Mouse (Mus musculus): ENCODE measurements around the gene Atg7.

Gene Atg7

GRCm38 (mm10) chr6:114725147-114725575 is 82.3 kb downstream of the Atg7 start:
- in situ Hi-C loops (cut with MboI, MseI), result loop anchor here in 1 of 2 experiments (10.0 kb wide), 1 partner anchor 130 kb away; no protein-coding TSS in a partner anchor

- in situ Hi-C loops (cut with MboI, MseI), result loop anchor here in 1 of 2 experiments (10.0 kb wide), 1 partner anchor 128 kb away; no protein-coding TSS in a partner anchor
Observed at GRCm38 (mm10) chr6:114726681-114727080, 83.8 kb downstream of the Atg7 start.

GRCm38 (mm10) chr6:114733156-114733555 is 90.3 kb downstream of the Atg7 start:
- in situ Hi-C loops (cut with MboI, MseI), result no loop called here

DNA sequence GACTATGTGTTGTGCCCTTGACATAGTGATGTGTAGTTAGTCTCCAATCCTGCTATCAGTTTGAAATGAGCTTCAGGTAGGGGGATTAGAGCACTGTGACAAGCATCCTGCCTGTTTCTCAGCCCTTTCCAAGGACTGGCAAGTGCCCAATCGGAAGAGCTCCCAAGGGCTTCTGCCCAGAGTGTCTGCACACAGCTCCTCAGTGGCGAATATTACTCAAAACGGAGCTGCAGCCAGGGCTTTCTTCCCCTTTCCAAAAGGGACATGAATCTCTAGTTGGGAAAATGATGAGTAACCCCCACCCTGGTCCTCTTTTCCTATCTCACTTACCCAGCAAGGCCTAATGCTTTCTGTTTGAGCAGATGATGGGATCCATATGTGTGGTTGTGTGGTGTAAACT is 90.8 kb downstream of the Atg7 start:
- in situ Hi-C loops (cut with MboI, MseI), result no loop called here

GRCm38 (mm10) chr6:114735054-114735453 is 92.2 kb downstream of the Atg7 start:
- in situ Hi-C loops (cut with MboI, MseI), result loop anchor here in 1 of 2 experiments (5.0 kb wide), 1 partner anchor 37 kb away; no protein-coding TSS in a partner anchor

DNA sequence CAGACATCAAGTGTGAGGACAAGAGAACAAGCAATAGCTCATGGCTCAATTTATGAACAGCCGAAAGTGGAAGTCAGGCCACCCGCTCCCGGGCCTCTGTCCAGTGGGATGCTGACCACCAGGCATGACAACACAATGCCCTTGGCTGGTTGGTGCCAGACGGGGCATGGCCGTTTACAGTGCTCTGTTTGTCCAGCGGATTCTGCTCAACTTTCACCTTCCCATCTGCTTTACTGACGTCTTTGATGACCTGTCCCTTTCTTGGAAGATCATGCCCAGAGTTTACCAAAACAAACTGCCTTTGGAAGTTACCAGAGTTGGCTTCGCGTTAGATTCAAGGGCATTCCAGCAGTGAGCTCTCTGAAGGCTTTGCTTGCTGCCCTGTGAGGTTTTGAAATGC is 93.5 kb downstream of the Atg7 start:
- in situ Hi-C loops (cut with MboI, MseI), result loop anchor here in 1 of 2 experiments (5.0 kb wide), 1 partner anchor 36 kb away; no protein-coding TSS in a partner anchor

GRCm38 (mm10) chr6:114737181-114737580 is 94.3 kb downstream of the Atg7 start:
- in situ Hi-C loops (cut with MboI, MseI), result loop anchor here in 1 of 2 experiments (5.0 kb wide), 1 partner anchor 35 kb away; no protein-coding TSS in a partner anchor

- in situ Hi-C loops (cut with MboI, MseI), result loop anchor here in 1 of 2 experiments (5.0 kb wide), 1 partner anchor 34 kb away; no protein-coding TSS in a partner anchor
Observed at GRCm38 (mm10) chr6:114737931-114738759, 95.2 kb downstream of the Atg7 start.

GRCm38 (mm10) chr6:114738760-114739112 is 95.8 kb downstream of the Atg7 start:
- in situ Hi-C loops (cut with MboI, MseI), result loop anchor here in 1 of 2 experiments (5.0 kb wide), 1 partner anchor 34 kb away; no protein-coding TSS in a partner anchor

GRCm38 (mm10) chr6:114742209-114743003 is 99.5 kb downstream of the Atg7 start:
- in situ Hi-C loops (cut with MboI, MseI), result no loop called here

- in situ Hi-C loops (cut with MboI, MseI), result no loop called here
Observed at GRCm38 (mm10) chr6:114743126-114743525, 100.2 kb downstream of the Atg7 start.

- in situ Hi-C loops (cut with MboI, MseI), result no loop called here
Observed at GRCm38 (mm10) chr6:114743845-114744244, 100.9 kb downstream of the Atg7 start.

- in situ Hi-C loops (cut with MboI, MseI), result loop anchor here in 1 of 2 experiments (5.0 kb wide), 1 partner anchor 66 kb away; no protein-coding TSS in a partner anchor
Observed at GRCm38 (mm10) chr6:114746439-114746974, 103.6 kb downstream of the Atg7 start.

DNA sequence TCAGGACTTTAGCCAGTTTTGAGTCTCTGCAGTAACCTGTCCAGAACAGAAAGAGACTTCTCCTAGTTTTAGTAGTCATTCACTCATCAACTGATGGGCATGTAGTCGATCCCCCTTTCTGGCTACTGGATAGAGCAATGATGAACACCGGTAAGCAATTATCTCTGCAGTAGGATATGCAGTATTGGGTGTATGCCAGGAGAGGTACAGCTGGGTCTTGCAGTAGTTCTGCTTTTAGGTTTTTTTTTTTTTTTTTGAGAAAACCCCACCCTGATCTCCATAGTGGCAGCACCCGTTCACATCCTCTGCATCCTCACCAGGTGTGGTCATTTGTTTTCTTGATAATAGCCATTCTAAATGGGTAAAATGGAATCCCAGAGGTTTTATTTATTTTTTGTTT is 105.5 kb downstream of the Atg7 start:
- in situ Hi-C loops (cut with MboI, MseI), result loop anchor here in 1 of 2 experiments (5.0 kb wide), 1 partner anchor 64 kb away; no protein-coding TSS in a partner anchor

DNA sequence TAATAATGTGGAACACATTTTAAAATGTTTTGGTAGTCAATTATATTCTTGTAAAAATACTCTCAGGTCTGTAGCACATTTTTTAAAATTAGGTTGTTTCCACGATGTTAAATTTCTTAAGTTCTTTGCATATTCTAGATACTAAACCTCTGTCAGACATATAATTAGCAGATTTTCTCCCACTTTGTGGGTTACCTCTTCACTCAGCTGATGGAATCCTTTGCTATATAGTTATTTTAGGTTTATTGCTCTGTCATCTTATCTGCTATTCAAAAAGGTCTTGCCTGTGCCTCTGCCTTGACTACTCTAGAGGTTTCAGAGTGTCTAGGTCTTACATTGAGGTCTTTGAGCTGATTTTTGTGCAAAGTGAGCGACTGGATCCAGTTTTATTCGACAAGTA is 106.0 kb downstream of the Atg7 start:
- in situ Hi-C loops (cut with MboI, MseI), result loop anchor here in 1 of 2 experiments (5.0 kb wide), 1 partner anchor 63 kb away; no protein-coding TSS in a partner anchor

DNA sequence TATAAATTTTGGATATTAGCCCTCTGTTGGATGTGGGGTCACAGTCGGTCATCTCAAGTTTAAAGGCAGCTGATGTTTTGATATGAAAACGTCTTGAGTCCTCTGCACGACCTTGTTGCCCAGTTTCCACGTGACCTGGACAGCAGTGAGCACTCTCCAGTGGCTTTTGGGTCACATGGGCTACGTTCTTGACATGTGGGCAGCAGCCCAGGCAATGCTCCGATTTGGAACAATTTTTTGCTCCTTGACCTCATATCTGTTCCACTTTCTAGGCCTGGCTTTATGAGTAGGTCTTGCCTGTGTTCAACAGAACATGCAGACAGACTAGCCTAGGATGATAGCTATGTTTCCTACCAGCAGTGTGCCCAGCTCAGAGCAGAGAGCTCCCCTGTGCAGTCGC is 115.9 kb downstream of the Atg7 start:
- in situ Hi-C loops (cut with MboI, MseI), result no loop called here

DNA sequence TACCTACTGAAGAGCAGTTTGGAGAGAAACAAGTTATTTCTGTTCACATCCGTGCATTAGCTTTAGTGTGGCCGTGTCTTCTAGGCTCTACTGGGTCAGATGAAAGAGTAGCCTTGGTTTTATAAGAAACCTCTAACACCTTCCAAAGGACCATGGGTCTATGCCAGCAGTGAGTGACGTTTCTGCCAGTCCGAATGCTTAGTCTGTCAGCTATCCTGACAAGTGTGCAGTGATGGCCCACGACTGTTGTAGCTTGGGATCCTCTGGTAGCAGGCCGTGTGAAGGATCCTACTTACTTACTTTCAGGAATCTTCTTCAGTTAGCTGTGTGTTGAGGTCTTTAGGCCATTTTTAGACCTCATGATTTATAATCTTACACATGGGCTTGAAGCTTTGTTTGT is 123.4 kb downstream of the Atg7 start:
- in situ Hi-C loops (cut with MboI, MseI), result no loop called here

- in situ Hi-C loops (cut with MboI, MseI), result no loop called here
Observed at GRCm38 (mm10) chr6:114767710-114768109, 124.8 kb downstream of the Atg7 start.

DNA sequence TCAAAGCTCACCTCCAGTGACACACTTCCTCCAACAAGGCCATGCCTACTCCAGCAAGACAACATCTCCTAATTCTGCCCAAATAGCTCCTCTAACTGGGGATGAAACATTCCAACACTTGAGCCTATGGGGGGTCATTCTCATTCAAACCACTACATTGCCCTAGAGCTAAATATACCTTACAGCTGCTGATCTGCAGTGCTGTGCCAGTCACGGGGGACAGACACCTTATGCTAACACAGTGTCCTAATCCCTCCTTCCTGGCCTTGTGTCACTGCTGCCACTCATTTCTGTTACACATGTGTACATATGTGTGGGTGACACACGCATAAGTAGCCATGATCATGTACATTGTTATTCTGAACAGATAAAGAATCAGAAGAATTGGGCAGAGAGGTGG is 127.4 kb downstream of the Atg7 start:
- in situ Hi-C loops (cut with MboI, MseI), result loop anchor here in 1 of 2 experiments (5.0 kb wide), 1 partner anchor 33 kb away; no protein-coding TSS in a partner anchor

DNA sequence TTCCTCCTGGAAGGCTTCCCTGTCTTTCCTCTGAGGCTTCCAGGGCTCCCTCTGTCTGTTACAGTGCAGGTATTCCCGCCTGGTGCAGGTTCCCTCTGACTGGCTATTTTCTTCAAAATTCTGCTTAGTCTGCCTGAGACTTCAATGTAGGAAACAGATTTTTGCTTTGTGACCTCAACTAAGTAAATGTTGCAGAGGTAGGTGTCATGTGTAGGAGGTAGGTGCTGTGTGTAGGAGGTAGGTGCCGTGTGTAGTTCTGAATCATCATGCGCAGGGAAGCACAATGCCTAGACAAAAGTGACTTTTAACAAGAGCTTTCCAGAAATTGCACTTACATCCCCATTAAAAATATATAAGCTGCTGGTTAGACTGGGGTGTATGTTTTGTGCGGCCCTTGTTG is 128.6 kb downstream of the Atg7 start:
- in situ Hi-C loops (cut with MboI, MseI), result loop anchor here in 1 of 2 experiments (5.0 kb wide), 1 partner anchor 34 kb away; no protein-coding TSS in a partner anchor

DNA sequence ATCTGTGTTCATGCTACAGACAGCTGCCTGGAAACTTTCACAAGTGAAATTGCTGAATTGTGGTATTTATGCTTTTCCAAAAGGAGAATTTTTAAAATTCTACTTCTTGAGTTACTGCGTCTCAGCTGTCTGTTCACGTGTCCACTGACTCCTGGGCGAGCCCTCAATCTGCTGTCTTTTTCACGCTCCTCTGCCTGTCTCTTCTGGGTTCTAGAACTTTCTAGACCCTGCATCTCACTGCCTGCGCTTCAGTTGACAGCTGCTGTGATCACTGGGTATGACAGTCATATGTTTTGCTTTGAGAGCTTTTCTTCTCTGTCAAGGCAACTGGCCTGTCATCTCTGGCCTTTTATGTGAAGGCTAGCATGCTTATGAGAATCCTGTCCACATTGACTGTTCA is 132.3 kb downstream of the Atg7 start:
- in situ Hi-C loops (cut with MboI, MseI), result no loop called here
